Mouse (Mus musculus): ENCODE measurements around the gene Eef1g. TPM values are rescaled to one million over a fixed set of nuclear protein-coding genes. Genes with fewer than 3 reads are reported as not detected.

Gene Eef1g
- total and polyA plus RNA-seq, 2 experiments from 2014 or later: 269 to 524 TPM

GRCm38 (mm10) chr19:8936736-8937135 is 30.1 kb upstream of the Eef1g start:
- H3K27ac ChIP-seq (ENCODE audit: low read depth, low read length): no peak overlapping the region
- 80% methylated on average over 2 of the region's 2 CpGs for WGBS
- H3K4me1 ChIP-seq (ENCODE audit: insufficient read depth): no peaks in the 10 kb centered on the region
- no peak overlapping the region for H3K4me3 ChIP-seq (ENCODE audit: low read depth, low read length)
- DNase-seq (no peak), ATAC-seq (no peak)
- H3K4me2 ChIP-seq (ENCODE audit: low read depth): no peak overlapping the region
- no peaks in the 10 kb centered on the region for H3K9me3 ChIP-seq (ENCODE audit: low read length)
- H3K36me3 ChIP-seq (ENCODE audit: insufficient read depth): peaks cover 9% of the 10 kb centered on the region
- no peak overlapping the region for H3K9ac ChIP-seq
- no peaks in the 10 kb centered on the region for H3K27me3 ChIP-seq (ENCODE audit: insufficient read depth, low read length)
- no peak for TF ChIP-seq CTCF (IDR thresholded peaks at IDR 0.05; ENCODE audit: low read depth)

DNA sequence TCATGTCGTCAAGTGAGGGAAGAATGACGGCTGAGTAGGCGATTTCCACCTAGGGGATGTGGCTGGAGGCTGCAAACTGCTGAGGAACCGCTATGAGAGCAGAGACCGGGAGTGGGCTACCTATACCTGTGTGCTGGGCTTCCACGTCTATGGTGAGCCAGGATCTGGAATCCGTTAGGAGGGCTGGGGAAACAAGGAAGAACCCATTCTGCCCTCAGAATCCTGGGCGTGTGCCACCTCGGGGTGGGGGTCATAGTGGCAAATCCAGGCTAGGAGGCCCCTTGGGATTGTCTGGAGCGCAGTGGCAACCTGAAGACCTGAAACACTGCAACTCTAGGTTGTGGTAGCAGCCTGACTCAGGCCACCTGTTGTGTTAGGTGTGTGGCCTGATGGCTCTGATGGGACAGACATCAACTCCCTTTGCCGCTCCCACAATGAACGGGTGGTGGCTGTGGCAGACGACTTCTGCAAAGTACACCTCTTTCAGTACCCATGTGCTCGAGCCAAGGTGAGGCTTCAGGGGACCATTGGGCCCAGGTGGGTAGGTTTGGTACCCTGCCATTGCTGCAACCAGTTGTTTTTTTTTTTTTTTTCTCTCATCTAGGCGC is 26.2 kb upstream of the Eef1g start:
- DNase-seq: no peak
- Histone ChIP-seq H3K4me3 (ENCODE audit: low read depth, low read length) (peak overlapping the region; percentile 92; the same call in 1 of the 2 replicates), H3K4me2 (ENCODE audit: low read depth) (peak overlapping the region; percentile 71; the same call in 1 of the 2 replicates), H3K9ac (peak overlapping the region; percentile 99; the same call in 1 of the 2 replicates), H3K27ac (ENCODE audit: low read depth, low read length) (no peak overlapping the region), H3K36me3 (ENCODE audit: insufficient read depth) (peaks cover 18% of the 10 kb centered on the region), H3K4me1 (ENCODE audit: insufficient read depth) (peaks cover 9% of the 10 kb centered on the region; the same call in 1 of the 2 replicates), H3K27me3 (ENCODE audit: insufficient read depth, low read length) (no peaks in the 10 kb centered on the region), H3K9me3 (ENCODE audit: low read length) (no peaks in the 10 kb centered on the region)
- no peak for ATAC-seq
- TF ChIP-seq CTCF (IDR thresholded peaks at IDR 0.05; ENCODE audit: low read depth): no peak
- WGBS: 82% methylated on average over 15 of the region's 15 CpGs

DNA sequence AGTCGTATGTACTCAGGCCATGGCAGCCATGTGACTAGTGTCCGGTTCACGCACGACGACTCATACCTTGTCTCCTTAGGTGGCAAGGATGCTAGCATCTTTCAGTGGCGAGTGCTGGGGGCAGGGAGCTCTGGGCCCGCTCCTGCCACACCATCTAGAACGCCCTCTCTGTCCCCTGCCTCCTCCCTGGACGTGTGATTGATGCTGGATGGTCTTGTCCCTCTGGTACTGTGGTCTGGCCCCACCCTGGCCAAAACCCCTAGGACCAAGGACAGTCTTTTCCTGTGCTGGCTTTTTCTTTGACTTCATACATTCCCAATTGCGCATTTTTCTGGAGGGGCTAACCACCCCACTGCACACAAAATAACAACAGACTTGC is 25.7 kb upstream of the Eef1g start:
- Histone ChIP-seq H3K4me2 (ENCODE audit: low read depth) (peak overlapping the region; percentile 71), H3K9ac (peak overlapping the region; percentile 99), H3K4me1 (ENCODE audit: insufficient read depth) (peaks cover 9% of the 10 kb centered on the region; the same call in 1 of the 2 replicates), H3K36me3 (ENCODE audit: insufficient read depth) (peaks cover 23% of the 10 kb centered on the region), H3K27me3 (ENCODE audit: insufficient read depth, low read length) (no peaks in the 10 kb centered on the region), H3K4me3 (ENCODE audit: low read depth, low read length) (peak overlapping the region; percentile 92), H3K27ac (ENCODE audit: low read depth, low read length) (peak overlapping the region; percentile 57), H3K9me3 (ENCODE audit: low read length) (no peaks in the 10 kb centered on the region)
- ATAC-seq (no peak), DNase-seq (no peak)
- WGBS: 27% methylated on average over 10 of the region's 10 CpGs
- no peak for TF ChIP-seq CTCF (IDR thresholded peaks at IDR 0.05; ENCODE audit: low read depth)

DNA sequence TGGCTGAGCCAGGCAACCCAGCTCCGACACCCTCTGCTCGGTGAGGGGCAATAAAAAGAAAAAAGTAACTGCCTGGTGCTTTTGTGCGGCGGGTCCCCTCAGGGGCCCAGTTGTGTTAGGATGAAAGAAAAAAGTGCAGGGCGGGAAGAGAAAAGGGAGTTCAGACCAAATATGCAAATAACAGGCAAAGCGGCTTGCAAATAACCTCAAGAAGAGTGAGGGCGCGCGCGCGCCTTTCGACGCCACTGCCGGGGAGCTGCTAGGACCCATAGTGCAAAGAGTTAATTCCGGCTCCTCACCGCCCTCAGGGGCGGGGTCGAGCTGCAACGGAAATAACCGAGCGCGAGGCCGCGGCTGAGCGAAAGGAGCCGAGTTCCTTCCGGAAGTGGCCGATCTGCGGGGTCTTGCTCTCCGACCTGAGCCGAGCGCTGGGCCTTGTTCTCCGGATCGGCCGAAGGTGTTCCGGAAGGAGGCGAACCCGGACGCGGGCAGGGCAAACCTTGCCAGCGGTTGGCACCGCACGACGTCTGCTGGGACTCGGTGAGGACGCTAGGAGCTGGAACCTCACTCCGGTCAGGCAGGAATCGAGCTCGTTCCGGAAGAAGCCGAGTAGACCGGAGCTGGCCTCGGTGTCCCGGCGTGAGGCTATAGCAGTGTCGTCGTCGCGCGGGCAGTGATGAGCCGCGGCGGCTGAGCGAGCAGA is 25.2 kb upstream of the Eef1g start, which contains the start of gene Mta2:
Gene Mta2 (plus strand): TSS at position 361 of the 703 bp plus-strand sequence.
- ATAC-seq (peak; percentile 97), DNase-seq (peak; percentile 98)
- peak within 1 kb of the TSS; percentile 71 for H3K4me2 ChIP-seq (ENCODE audit: low read depth)
- peak within 1 kb of the TSS; percentile 93 for H3K27ac ChIP-seq (ENCODE audit: low read depth, low read length)
- H3K9me3 ChIP-seq (ENCODE audit: low read length): no peaks in the 10 kb centered on the region
- H3K27me3 ChIP-seq (ENCODE audit: insufficient read depth, low read length): no peaks in the 10 kb centered on the region
- H3K4me3 ChIP-seq (ENCODE audit: low read depth, low read length): peak within 1 kb of the TSS; percentile 92
- H3K9ac ChIP-seq: peak within 1 kb of the TSS; percentile 99
- peaks cover 9% of the 10 kb centered on the region; the same call in 1 of the 2 replicates for H3K4me1 ChIP-seq (ENCODE audit: insufficient read depth)
- peak; percentile 29; the same call in 1 of the 2 replicates for TF ChIP-seq CTCF (IDR thresholded peaks at IDR 0.05; ENCODE audit: low read depth)
- H3K36me3 ChIP-seq (ENCODE audit: insufficient read depth): peaks cover 28% of the 10 kb centered on the region
- WGBS: under 1% methylated on average over 64 of the region's 64 CpGs

GRCm38 (mm10) chr19:8942276-8942964 is 24.4 kb upstream of the Eef1g start:
- peak overlapping the region; percentile 99 for H3K9ac ChIP-seq
- H3K4me2 ChIP-seq (ENCODE audit: low read depth): peak overlapping the region; percentile 71
- ATAC-seq (peak; percentile 49), DNase-seq (peak; percentile 19)
- H3K27ac ChIP-seq (ENCODE audit: low read depth, low read length): peak overlapping the region; percentile 93
- whole genome bisulfite sequencing: 3% methylated on average over 42 of the region's 46 CpGs
- peaks cover 29% of the 10 kb centered on the region for H3K36me3 ChIP-seq (ENCODE audit: insufficient read depth)
- H3K27me3 ChIP-seq (ENCODE audit: insufficient read depth, low read length): no peaks in the 10 kb centered on the region
- no peaks in the 10 kb centered on the region for H3K9me3 ChIP-seq (ENCODE audit: low read length)
- H3K4me3 ChIP-seq (ENCODE audit: low read depth, low read length): peak overlapping the region; percentile 92
- TF ChIP-seq CTCF (IDR thresholded peaks at IDR 0.05; ENCODE audit: low read depth): no peak
- peaks cover 9% of the 10 kb centered on the region; the same call in 1 of the 2 replicates for H3K4me1 ChIP-seq (ENCODE audit: insufficient read depth)

DNA sequence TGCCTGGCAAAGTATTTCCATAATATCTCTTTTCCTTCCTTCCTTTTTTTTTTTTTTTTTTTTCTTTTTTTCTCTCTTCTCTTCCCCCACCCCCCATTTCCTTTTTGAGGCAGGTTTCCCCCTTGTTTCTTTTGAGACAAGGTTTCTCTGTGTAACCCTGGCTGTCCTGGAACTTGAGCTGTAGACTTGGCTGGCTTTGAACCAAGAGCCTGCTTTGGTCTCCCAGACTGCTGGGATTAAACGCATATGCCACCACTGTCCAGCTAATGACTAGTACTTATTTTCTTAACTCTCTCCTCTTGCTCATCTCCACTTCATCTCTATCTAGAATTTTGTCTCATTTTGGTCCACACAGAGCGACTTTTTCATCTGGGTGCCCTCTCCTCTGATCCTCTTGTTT is 23.8 kb upstream of the Eef1g start:
- no peak overlapping the region for H3K27ac ChIP-seq (ENCODE audit: low read depth, low read length)

More for the DNA sequence above, 23.8 kb upstream of the Eef1g start:
- peak overlapping the region; percentile 71 for H3K4me2 ChIP-seq (ENCODE audit: low read depth)
- DNase-seq (no peak), ATAC-seq (no peak)
- no peak for TF ChIP-seq CTCF (IDR thresholded peaks at IDR 0.05; ENCODE audit: low read depth)
- peak overlapping the region; percentile 92 for H3K4me3 ChIP-seq (ENCODE audit: low read depth, low read length)
- peaks cover 9% of the 10 kb centered on the region; the same call in 1 of the 2 replicates for H3K4me1 ChIP-seq (ENCODE audit: insufficient read depth)
- no peaks in the 10 kb centered on the region for H3K9me3 ChIP-seq (ENCODE audit: low read length)
- peak overlapping the region; percentile 99; the same call in 1 of the 2 replicates for H3K9ac ChIP-seq
- no peaks in the 10 kb centered on the region for H3K27me3 ChIP-seq (ENCODE audit: insufficient read depth, low read length)
- H3K36me3 ChIP-seq (ENCODE audit: insufficient read depth): peaks cover 32% of the 10 kb centered on the region
- WGBS: 71% methylated on average over 2 of the region's 2 CpGs
